Mouse (Mus musculus): ENCODE results near the gene Npy5r. TPM values are rescaled to one million over a fixed set of nuclear protein-coding genes. Genes with fewer than 3 reads are reported as not detected.

Gene Npy5r
- not detected in 2 replicates for polyA plus RNA-seq (2015; fragmentation: Nextera tagmentation; extraction: Ambion mirVana)

DNA sequence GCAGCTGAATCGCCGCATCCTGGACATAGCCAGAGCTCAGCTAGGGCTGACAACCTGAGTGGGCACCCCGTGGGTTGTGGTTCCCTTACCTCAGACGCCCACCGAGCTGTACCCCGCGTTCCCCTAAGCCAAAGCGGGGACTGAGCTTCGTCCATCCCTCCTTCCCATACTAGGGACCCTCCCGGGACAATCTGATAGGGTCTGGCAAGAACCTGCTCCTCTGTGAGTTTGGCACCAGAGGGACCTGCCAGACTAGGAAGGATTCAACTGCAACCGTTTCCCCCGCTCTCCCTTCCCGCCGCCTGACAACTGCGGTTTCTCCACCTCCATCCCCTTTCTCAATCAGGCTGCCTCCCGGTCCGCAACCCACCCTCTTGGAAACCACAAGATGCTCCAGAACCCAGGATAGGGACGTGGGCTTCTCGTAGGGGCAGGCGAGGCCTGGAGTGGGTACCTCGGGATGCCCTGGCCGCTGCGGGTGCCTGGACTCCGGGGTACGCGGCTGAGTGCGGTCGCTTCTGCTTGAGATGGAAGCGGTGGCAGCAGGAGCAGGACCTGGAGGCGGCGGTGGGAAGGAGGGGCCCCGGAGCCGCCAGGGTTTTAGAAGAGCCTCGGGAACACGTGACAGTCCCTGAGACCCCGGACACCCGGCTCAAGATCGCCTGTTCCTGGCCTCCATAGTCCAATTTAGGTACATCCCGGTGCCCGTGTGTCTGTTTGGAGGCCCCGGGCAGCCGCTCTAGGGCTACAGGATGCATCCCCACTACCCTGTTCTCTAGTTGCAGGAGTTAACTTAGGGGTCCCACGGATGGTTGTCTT, at the start of gene Npy5r:
Gene Npy5r (minus strand): TSS at position 618 of the 819 bp plus-strand sequence.
- ATAC-seq (replicated peaks; ENCODE audit: insufficient number of reproducible peaks, insufficient read depth, low FRiP score, low read depth): no peak
- peak within 1 kb of the TSS; percentile 34 for H3K9ac ChIP-seq
- H3K27me3 ChIP-seq: peaks cover 19% of the 10 kb centered on the region
- WGBS: 2% methylated on average over 43 of the region's 43 CpGs
- peaks cover 9% of the 10 kb centered on the region; the same call in 1 of the 2 replicates for H3K4me1 ChIP-seq (replicated peaks)
- no peaks in the 10 kb centered on the region for H3K9me3 ChIP-seq (replicated peaks)
- no peak within 1 kb of the TSS for H3K27ac ChIP-seq
- peak within 1 kb of the TSS; percentile 75 for H3K4me2 ChIP-seq
- H3K4me3 ChIP-seq: peak within 1 kb of the TSS; percentile 48
- H3K36me3 ChIP-seq: no peaks in the 10 kb centered on the region

DNA sequence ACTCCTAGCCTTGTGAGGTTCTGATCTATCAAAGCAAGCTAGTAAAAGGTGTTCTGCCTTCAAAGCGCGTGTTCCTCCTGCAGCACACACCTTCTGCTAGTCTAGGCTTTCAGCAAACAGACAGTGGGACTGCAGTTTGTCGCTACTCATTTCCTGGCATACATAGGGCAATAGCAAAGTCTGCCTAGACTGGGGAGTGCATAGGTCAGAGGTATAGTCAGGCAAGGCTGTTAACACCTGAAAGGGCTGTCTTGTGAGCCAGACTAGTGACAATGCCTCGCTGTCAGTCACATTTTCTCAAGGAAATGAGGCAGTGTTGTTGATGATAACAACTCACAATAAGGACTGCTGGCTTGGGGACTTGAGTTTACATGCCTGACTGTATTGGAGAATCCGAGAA, 44.0 kb upstream of the Npy5r start:
- Histone ChIP-seq H3K36me3 (no peaks in the 10 kb centered on the region), H3K9me3 (replicated peaks) (no peaks in the 10 kb centered on the region)
- WGBS: 50% methylated on average over 5 of the region's 5 CpGs

DNA sequence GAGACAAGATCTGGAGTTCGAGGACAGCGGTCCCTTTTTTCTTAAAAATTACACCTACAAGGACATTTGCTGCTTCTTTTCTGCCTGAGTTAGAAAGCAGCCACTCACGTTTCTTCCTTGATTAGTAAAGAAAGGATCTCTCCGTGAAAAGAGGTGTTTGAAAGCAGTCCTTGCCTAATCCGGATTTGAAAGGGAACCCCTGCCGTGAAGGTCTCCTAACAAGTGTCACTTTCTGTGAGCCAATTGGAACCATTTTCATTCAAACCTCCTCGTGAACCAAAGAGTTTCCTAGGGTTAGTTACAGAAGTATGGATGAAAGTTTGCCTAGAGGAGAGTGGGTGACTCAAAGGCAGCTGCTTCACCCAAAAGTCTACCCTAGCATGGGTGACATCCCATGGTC, 41.5 kb upstream of the Npy5r start:
- no peak for ATAC-seq (replicated peaks; ENCODE audit: insufficient number of reproducible peaks, insufficient read depth, low FRiP score, low read depth)
- H3K36me3 ChIP-seq: no peaks in the 10 kb centered on the region
- no peak overlapping the region for H3K4me3 ChIP-seq
- H3K9ac ChIP-seq: no peak overlapping the region
- H3K9me3 ChIP-seq (replicated peaks): no peaks in the 10 kb centered on the region
- H3K27me3 ChIP-seq: no peaks in the 10 kb centered on the region
- WGBS: 51% methylated on average over 7 of the region's 7 CpGs
- no peak overlapping the region for H3K4me2 ChIP-seq
- no peaks in the 10 kb centered on the region for H3K4me1 ChIP-seq (replicated peaks)
- H3K27ac ChIP-seq: no peak overlapping the region

More for the DNA sequence above, 44.0 kb upstream of the Npy5r start:
- H3K27me3 ChIP-seq: no peaks in the 10 kb centered on the region
- no peak overlapping the region for H3K9ac ChIP-seq
- H3K4me3 ChIP-seq: no peak overlapping the region
- ATAC-seq (replicated peaks; ENCODE audit: insufficient number of reproducible peaks, insufficient read depth, low FRiP score, low read depth): no peak
- no peak overlapping the region for H3K27ac ChIP-seq
- H3K4me2 ChIP-seq: no peak overlapping the region
- H3K4me1 ChIP-seq (replicated peaks): no peaks in the 10 kb centered on the region

DNA sequence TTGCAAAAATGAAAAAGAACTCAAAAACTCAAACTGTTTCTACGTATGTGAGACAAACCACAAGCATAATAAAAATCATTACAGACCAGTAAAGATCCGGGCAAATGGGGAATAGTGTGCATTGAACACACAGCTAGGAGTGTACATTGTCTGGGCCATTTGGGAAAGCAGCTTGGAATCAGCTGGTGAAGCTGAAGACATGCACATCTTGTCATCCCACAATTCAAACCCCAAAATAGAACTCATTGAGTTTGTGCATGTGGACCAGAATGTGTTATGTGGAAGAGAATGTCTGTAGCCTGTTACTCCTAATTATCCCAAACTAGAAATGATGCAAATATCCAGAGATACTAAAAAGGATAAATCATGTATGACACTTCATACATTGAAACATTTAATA, 34.9 kb upstream of the Npy5r start:
- no peaks in the 10 kb centered on the region for H3K4me1 ChIP-seq (replicated peaks)
- no peaks in the 10 kb centered on the region for H3K9me3 ChIP-seq (replicated peaks)
- no peak overlapping the region for H3K9ac ChIP-seq
- ATAC-seq (replicated peaks; ENCODE audit: insufficient number of reproducible peaks, insufficient read depth, low FRiP score, low read depth): no peak
- no peaks in the 10 kb centered on the region for H3K36me3 ChIP-seq
- H3K4me3 ChIP-seq: no peak overlapping the region
- no peaks in the 10 kb centered on the region for H3K27me3 ChIP-seq
- no peak overlapping the region for H3K4me2 ChIP-seq
- H3K27ac ChIP-seq: no peak overlapping the region
- WGBS: 76% methylated on average over 2 of the region's 2 CpGs

- Histone ChIP-seq H3K27me3 (no peaks in the 10 kb centered on the region), H3K4me2 (no peak overlapping the region), H3K9ac (no peak overlapping the region), H3K36me3 (no peaks in the 10 kb centered on the region), H3K4me3 (no peak overlapping the region), H3K27ac (no peak overlapping the region), H3K9me3 (replicated peaks) (no peaks in the 10 kb centered on the region), H3K4me1 (replicated peaks) (no peaks in the 10 kb centered on the region)
- no peak for ATAC-seq (replicated peaks; ENCODE audit: insufficient number of reproducible peaks, insufficient read depth, low FRiP score, low read depth)
- WGBS: 83% methylated on average over 7 of the region's 7 CpGs
These were observed 26.5 kb upstream of the Npy5r start for GRCm38 (mm10) chr8:66714324-66714975.

- Histone ChIP-seq H3K27ac (no peak overlapping the region), H3K36me3 (no peaks in the 10 kb centered on the region), H3K4me1 (replicated peaks) (peaks cover 10% of the 10 kb centered on the region; the same call in 1 of the 2 replicates), H3K9me3 (replicated peaks) (no peaks in the 10 kb centered on the region), H3K4me2 (peak overlapping the region; percentile 88), H3K9ac (no peak overlapping the region), H3K4me3 (no peak overlapping the region), H3K27me3 (peaks cover 20% of the 10 kb centered on the region)
- ATAC-seq (replicated peaks; ENCODE audit: insufficient number of reproducible peaks, insufficient read depth, low FRiP score, low read depth): no peak
- WGBS: 47% methylated on average over 7 of the region's 7 CpGs
These were observed 10.9 kb upstream of the Npy5r start for GRCm38 (mm10) chr8:66698782-66699181.

DNA sequence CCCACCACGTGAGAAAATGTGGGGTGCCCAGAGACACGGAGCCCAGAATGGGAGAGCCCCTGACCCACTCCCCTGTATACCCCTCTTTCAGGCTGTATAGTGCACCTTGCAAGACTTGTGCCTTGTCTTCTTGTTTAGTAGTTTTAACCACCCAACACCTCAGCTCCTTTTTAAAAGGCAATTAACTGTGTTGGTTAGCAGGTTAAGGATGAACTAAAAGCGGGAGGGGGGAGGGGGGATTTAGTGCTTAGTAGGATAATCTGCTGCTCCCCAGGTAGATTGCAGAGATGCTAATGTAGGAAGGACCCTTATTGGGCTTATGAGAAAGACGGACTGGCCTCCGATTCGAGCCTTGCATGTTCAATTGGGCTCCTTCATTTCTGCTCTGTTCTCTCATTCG, 10.1 kb upstream of the Npy5r start:
- no peaks in the 10 kb centered on the region for H3K9me3 ChIP-seq (replicated peaks)
- H3K27ac ChIP-seq: no peak overlapping the region
- H3K4me1 ChIP-seq (replicated peaks): peaks cover 10% of the 10 kb centered on the region; the same call in 1 of the 2 replicates
- ATAC-seq (replicated peaks; ENCODE audit: insufficient number of reproducible peaks, insufficient read depth, low FRiP score, low read depth): no peak
- H3K4me3 ChIP-seq: peak overlapping the region; percentile 55
- 7% methylated on average over 7 of the region's 7 CpGs for WGBS
- peak overlapping the region; percentile 88 for H3K4me2 ChIP-seq
- no peaks in the 10 kb centered on the region for H3K36me3 ChIP-seq
- H3K27me3 ChIP-seq: peaks cover 20% of the 10 kb centered on the region
- H3K9ac ChIP-seq: no peak overlapping the region

DNA sequence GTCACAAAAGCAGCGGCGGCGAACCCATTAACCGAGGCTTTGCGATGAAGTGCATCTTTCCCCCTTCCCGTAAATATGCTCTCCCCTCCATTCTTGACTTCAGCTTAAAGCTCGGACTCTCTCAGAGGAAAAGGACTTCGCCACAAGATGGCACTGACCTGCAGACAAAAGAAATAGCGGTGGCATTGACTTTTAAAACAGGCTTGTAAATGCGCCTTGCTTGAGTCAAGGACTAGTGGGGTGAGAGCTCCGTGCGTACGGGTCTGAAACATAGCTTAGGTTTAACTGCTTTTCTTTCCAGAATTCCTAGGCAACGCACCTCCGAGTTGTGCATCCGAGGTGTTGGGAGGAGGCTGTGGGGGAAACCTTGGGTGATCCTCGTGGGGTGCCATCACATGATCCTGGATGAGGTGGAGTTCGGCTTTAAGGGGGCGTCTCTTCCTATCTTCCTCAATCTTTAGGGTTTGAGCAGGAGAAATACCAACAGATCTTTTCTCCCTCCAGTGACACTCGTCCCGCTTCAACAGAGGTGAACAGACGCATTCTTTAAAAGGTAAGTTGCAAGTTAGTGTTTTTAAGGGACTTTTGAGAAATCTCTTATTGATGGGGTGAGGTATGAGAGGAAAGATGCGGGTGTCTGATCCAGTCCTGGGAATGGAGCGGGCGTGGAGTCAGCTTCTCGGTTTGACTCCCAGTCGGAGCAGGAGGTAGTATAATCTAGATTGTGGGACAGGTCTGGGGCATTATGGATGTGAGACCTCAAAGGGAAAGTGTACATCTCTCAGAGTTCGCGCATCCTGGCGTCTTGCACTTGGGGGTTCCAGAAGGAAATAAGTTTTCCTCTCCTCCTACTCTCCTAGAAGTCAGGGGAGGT, 9.3 kb upstream of the Npy5r start, which contains the start of gene Npy1r:
Gene Npy1r (plus strand): TSS at position 223 of the 874 bp plus-strand sequence.
- Histone ChIP-seq H3K36me3 (no peaks in the 10 kb centered on the region), H3K27me3 (peaks cover 20% of the 10 kb centered on the region), H3K27ac (no peak within 1 kb of the TSS), H3K4me3 (peak within 1 kb of the TSS; percentile 55), H3K4me2 (peak within 1 kb of the TSS; percentile 88), H3K9me3 (replicated peaks) (no peaks in the 10 kb centered on the region), H3K9ac (peak within 1 kb of the TSS; percentile 47; the same call in 1 of the 2 replicates), H3K4me1 (replicated peaks) (peaks cover 10% of the 10 kb centered on the region; the same call in 1 of the 2 replicates)
- WGBS: 2% methylated on average over 30 of the region's 30 CpGs
- 0 out of 2 replicates have a peak, but pooled peaks have one; percentile 47 for ATAC-seq (replicated peaks; ENCODE audit: insufficient number of reproducible peaks, insufficient read depth, low FRiP score, low read depth)

DNA sequence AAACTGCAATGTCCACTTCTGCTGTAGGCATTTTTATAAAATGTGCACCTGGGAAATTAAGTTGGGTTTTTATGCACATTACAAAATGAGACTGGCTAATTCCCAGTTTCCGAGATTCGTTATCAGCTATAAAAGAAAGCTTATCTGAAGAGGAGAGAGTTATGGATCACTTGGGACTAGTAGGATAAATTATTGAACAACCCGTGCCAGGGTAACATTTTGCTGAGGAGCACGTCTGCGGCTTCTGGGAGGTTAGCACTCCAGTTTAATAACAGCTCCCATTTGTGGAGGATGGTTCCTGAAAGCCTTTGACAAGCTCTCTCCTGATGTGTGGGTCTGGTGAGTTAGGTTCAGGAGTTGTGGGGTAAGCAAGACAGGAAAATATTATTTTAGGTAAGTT, 2.5 kb upstream of the Npy5r start:
- Histone ChIP-seq H3K27me3 (peaks cover 19% of the 10 kb centered on the region), H3K36me3 (no peaks in the 10 kb centered on the region), H3K4me3 (no peak overlapping the region), H3K9ac (no peak overlapping the region), H3K4me1 (replicated peaks) (peaks cover 9% of the 10 kb centered on the region; the same call in 1 of the 2 replicates), H3K27ac (no peak overlapping the region), H3K4me2 (no peak overlapping the region), H3K9me3 (replicated peaks) (no peaks in the 10 kb centered on the region)
- WGBS: 67% methylated on average over 5 of the region's 5 CpGs
- no peak for ATAC-seq (replicated peaks; ENCODE audit: insufficient number of reproducible peaks, insufficient read depth, low FRiP score, low read depth)

- Histone ChIP-seq H3K9me3 (replicated peaks) (no peaks in the 10 kb centered on the region), H3K36me3 (no peaks in the 10 kb centered on the region), H3K4me1 (replicated peaks) (peaks cover 9% of the 10 kb centered on the region; the same call in 1 of the 2 replicates), H3K27me3 (peaks cover 19% of the 10 kb centered on the region), H3K9ac (no peak overlapping the region), H3K4me3 (no peak overlapping the region), H3K4me2 (no peak overlapping the region), H3K27ac (no peak overlapping the region)
- 59% methylated on average over 4 of the region's 4 CpGs for WGBS
- no peak for ATAC-seq (replicated peaks; ENCODE audit: insufficient number of reproducible peaks, insufficient read depth, low FRiP score, low read depth)
These were observed 871 bp upstream of the Npy5r start for GRCm38 (mm10) chr8:66688799-66689198.

GRCm38 (mm10) chr8:66688395-66688794, 467 bp upstream of the Npy5r start:
- ATAC-seq (replicated peaks; ENCODE audit: insufficient number of reproducible peaks, insufficient read depth, low FRiP score, low read depth): no peak

More at GRCm38 (mm10) chr8:66688395-66688794, 467 bp upstream of the Npy5r start:
- Histone ChIP-seq H3K27me3 (peaks cover 19% of the 10 kb centered on the region), H3K27ac (no peak overlapping the region), H3K4me3 (peak overlapping the region; percentile 48), H3K36me3 (no peaks in the 10 kb centered on the region), H3K4me1 (replicated peaks) (peaks cover 9% of the 10 kb centered on the region; the same call in 1 of the 2 replicates), H3K9me3 (replicated peaks) (no peaks in the 10 kb centered on the region), H3K9ac (no peak overlapping the region), H3K4me2 (peak overlapping the region; percentile 75)
- WGBS: 48% methylated on average over 6 of the region's 6 CpGs
